Mouse (Mus musculus) ES-E14 (cell line): ENCODE measurements around the gene Atg4c.

Experiments used
- CHD2 ChIP-seq: IDR thresholded peaks from 2 replicates; pipeline ENCODE4 v1.6.1; 2014; ENCODE audit warnings: mild to moderate bottlenecking, low read depth, low read length, inconsistent platforms
- MAFK ChIP-seq: IDR thresholded peaks from 2 replicates; pipeline ENCODE4 v1.6.1; 2014; ENCODE audit warnings: mild to moderate bottlenecking, low read depth, low read length, inconsistent platforms; ENCODE audit not compliant: insufficient read depth
- ZC3H11A ChIP-seq: IDR thresholded peaks from 2 replicates; pipeline ENCODE4 v1.6.1; 2012; ENCODE audit warnings: low read depth, mild to moderate bottlenecking, inconsistent platforms, low read length, borderline replicate concordance

GRCm38 (mm10) chr4:99249358-99249757 lies 55.6 kb downstream of the Atg4c start:
- TF ChIP-seq CHD2 (no peak), ZC3H11A (no peak), MAFK (no peak)
